Mouse (Mus musculus) ovary, postnatal 14 days (tissue): ENCODE results near the gene Rnft1.

Experiments
- DNase-seq: peaks from one replicate; pipeline ENCODE4 v3.0.0; 2022; ENCODE audit warnings: low spot score

The Rnft1 gene

GRCm38 (mm10) chr11:86484101-86484868, at the start of gene Rnft1:
TSS of gene Rnft1 (plus strand) at chr11:86484657.
- DNase-seq, result peak; percentile 97

- DNase-seq, result no peak
Observed at GRCm38 (mm10) chr11:86436843-86437242, 47.6 kb upstream of the Rnft1 start.

DNA sequence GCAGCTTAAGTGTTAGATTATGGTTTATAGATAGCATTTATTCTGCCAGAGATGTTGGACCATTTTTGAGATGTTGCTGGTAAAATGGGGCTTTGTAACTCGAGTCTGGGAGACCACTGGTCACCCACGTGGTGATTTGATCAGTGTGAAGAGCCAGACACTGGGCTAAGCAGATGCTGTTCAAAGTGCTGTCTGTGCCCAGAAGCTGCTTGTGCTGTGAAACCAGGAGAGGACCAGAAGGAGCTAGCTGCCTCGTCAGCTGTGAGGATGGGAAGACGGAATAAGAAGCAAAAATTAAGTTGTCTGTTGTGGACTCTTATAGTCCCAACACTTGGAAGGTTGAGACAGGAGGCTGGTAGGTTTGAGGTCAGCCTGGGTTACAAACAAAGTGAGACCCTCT, 46.2 kb upstream of the Rnft1 start:
- DNase-seq, result no peak

DNA sequence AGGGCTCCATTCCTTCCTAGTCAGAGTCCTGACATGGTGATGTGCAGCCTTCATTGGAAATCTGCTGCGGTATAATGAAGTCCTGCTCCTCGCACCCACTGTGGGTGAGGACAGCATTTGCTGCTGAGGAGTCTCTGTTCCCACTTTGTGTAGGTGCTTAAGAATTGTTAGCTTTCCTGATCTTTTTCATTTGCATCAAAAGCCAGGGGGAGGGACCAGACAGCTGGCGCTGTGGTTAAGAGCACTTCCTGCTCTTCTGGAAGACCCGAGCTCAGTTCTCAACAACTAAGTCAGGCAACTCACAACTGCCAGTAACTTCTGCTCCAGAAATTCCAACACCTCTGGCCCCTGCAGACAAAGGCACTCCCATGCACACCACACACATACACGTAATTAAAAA, 43.7 kb upstream of the Rnft1 start:
- no peak for DNase-seq

- DNase-seq, result no peak
Observed at GRCm38 (mm10) chr11:86453991-86454390, 30.5 kb upstream of the Rnft1 start.

GRCm38 (mm10) chr11:86457545-86457944, 26.9 kb upstream of the Rnft1 start:
- no peak for DNase-seq

GRCm38 (mm10) chr11:86458866-86459265, 25.6 kb upstream of the Rnft1 start:
- DNase-seq, result no peak

DNA sequence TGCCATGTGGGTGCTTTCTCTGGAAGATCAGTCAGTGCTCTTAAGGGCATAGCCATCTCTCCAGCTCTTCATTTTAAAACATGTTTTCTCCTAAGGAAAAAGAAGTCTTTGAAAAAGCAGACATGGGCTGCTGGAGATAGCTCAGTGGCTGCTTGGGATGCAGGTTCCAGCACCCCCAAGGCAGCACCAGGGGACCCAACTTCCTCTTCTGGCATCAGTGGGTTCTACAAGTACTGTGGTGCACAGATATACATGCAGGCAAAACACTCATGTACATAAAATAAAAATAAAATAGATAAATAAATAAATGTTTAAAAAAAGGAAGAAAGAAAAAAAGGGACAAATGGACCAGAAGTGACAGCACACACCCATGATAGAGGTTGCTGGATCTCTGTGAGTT, 21.9 kb upstream of the Rnft1 start:
- DNase-seq, result no peak

DNA sequence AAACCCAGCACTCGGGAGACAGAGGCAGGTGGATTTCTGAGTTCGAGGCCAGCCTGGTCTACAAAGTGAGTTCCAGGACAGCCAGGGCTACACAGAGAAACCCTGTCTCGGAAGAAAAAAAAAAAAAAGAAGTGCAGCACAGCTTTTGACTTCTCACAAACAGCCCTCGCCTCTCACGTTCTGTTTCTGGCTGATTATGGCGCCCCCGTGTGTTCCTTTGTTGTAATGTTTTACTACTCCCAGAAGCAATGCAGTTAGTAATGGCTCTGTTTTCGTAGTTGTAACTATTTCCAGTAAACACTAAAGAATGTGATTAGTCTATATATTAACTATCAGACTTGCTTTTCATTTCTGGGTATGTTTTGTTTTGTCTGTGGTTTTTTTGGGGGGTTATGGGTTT, 20.2 kb upstream of the Rnft1 start:
- DNase-seq, result peak; percentile 63

- no peak for DNase-seq
Observed at GRCm38 (mm10) chr11:86468345-86468744, 16.1 kb upstream of the Rnft1 start.

GRCm38 (mm10) chr11:86468971-86469370, 15.5 kb upstream of the Rnft1 start:
- DNase-seq, result no peak

DNA sequence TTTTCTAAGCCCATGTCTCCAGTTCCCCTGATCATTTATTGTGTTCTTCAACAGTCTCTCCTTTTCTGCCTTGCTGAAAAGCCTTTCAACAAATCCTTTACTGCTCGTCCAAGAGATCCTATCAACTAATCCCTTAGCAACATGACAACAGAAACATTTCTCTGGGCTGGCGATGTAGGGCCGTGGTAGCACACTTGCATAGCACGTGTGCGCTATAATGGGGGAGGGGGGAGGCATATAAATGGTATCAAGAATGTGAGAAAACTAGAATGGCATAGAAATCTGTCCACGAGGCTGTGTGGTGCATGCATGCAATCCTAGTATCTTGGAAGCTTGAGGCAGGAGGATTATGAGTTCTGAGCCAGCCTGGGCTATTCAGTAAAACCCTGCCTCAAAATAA, 12.7 kb upstream of the Rnft1 start:
- DNase-seq, result no peak

DNA sequence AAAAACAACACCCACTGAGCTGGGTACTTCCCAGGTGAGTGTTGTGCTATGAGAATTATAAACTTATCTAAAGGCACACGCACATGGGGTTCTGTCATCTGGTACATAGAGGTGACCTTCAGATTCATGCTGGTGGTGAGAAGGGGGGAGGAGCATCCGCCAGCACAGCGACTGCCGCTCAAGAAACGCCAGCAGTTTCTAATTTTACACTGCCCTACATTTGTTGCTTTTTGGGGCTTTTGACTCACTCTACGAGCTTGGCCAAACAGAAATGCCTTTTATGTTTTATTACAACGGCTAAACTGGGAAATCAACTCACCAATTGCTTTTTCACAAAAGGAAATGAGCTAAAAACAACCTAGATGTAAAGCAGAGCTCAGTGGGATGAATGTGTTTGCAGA, 11.7 kb upstream of the Rnft1 start:
- DNase-seq, result no peak

GRCm38 (mm10) chr11:86473576-86473975, 10.9 kb upstream of the Rnft1 start:
- DNase-seq, result no peak

- peak; percentile 27 for DNase-seq
Observed at GRCm38 (mm10) chr11:86484910-86485510, 553 bp downstream of the Rnft1 start.

GRCm38 (mm10) chr11:86490782-86491181, 6.3 kb downstream of the Rnft1 start:
- no peak for DNase-seq

GRCm38 (mm10) chr11:86497356-86497755, 12.9 kb downstream of the Rnft1 start:
- DNase-seq, result no peak

DNA sequence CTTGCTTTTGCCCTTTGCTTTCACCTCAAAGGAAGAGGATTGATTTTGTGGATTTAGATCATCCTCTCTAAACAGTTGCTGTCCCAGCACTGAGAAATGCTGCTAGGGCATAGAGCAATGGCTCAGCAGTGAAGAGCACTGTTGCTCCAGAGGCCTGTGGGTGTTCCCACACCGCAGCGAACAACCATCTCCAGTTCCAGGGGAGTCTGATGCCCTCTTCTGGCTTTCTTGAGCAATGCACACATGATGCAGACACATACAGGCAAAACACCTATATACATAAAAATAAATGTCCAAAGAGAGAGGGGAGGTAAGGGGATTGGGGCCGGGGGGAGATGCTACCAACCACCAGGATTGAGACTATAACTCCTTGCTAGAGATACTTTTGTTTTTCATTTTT, 13.5 kb downstream of the Rnft1 start:
- DNase-seq, result no peak

GRCm38 (mm10) chr11:86500795-86501194, 16.3 kb downstream of the Rnft1 start:
- DNase-seq, result no peak

- no peak for DNase-seq
Observed at GRCm38 (mm10) chr11:86503121-86503520, 18.7 kb downstream of the Rnft1 start.

- DNase-seq, result no peak
Observed at GRCm38 (mm10) chr11:86507334-86507733, 22.9 kb downstream of the Rnft1 start.

GRCm38 (mm10) chr11:86507991-86508390, 23.5 kb downstream of the Rnft1 start:
- no peak for DNase-seq

DNA sequence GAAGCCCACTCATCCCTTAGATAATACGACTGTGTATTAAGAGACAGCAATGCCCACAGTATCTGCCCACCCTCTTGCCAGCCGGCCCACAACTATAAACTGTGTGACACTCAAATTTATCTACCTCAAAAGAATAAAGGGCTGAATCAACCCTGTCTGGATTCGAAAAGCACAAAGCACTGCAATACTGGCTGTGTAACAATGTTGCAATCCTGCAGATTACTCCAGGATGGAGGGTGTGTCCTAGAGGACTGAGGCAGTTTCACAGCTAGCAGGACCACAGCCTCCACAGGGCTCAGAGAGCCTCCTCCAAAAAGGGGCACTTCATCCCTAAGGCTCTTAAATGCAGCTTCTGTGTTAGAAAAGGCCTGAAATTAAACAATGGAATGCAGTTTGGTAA, 32.2 kb downstream of the Rnft1 start:
- DNase-seq, result no peak

- no peak for DNase-seq
Observed at GRCm38 (mm10) chr11:86517229-86517628, 32.8 kb downstream of the Rnft1 start.
